Mouse (Mus musculus): ENCODE measurements around the gene Btd. TPM values are rescaled to one million over a fixed set of nuclear protein-coding genes. Genes with fewer than 3 reads are reported as not detected.
"Not testable (repeated sequence)": the region's sequence is repeated elsewhere in the genome, so short reads cannot be mapped to it uniquely, and the experiment has no call there.

Gene Btd
- 10 to 100 TPM in 1 of 2 experiments, 1 to 10 TPM in 1; 9.3 to 12.3 TPM for total RNA-seq (2021)

GRCm38 (mm10) chr14:31640890-31641505 lies at the start of gene Btd, which contains the start of gene Hacl1:
TSS of gene Btd (plus strand) at chr14:31641028.
TSS of gene Hacl1 (minus strand) at chr14:31641286.
- intact Hi-C loops (cut with DNase I): loop anchor here (5.0 kb wide), 1 partner anchor 441 kb away; no protein-coding TSS in a partner anchor
- DNase-seq: peak; percentile 88 to 92

- no peak for DNase-seq
- intact Hi-C loops (cut with DNase I): no loop called here
These were observed 49.6 kb upstream of the Btd start, which contains the start of gene Colq for GRCm38 (mm10) chr14:31591243-31591642. TSS of gene Colq (minus strand) at chr14:31591343.

GRCm38 (mm10) chr14:31593036-31593435 lies 47.8 kb upstream of the Btd start:
- intact Hi-C loops (cut with DNase I): no loop called here
- DNase-seq: no peak

- intact Hi-C loops (cut with DNase I): no loop called here
- DNase-seq: no peak
These were observed 46.1 kb upstream of the Btd start for GRCm38 (mm10) chr14:31594693-31595092.

- intact Hi-C loops (cut with DNase I): no loop called here
- no peak for DNase-seq
These were observed 44.4 kb upstream of the Btd start for GRCm38 (mm10) chr14:31596408-31596807.

DNA sequence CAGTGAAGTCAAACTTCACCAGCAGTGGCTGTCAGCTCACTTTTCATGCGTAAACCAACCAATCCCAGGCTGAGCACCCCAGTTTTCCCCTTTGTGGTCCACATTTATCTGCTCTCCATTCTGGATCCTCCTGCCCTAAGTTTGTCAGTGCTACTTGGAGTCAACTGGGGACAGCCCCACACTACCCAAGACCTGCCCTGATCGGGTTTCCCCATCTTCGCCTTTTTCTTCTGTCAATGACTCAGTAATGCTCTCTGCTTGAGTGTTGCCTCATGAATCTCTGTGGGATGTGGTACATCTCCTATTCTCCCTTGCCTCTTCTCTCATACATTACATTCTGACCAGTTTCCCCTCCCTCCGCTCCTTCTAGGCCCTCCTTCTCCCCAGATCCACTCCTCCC lies 43.4 kb upstream of the Btd start:
- intact Hi-C loops (cut with DNase I): no loop called here
- no peak for DNase-seq

GRCm38 (mm10) chr14:31601908-31602615 lies 38.8 kb upstream of the Btd start:
- no peak for DNase-seq
- intact Hi-C loops (cut with DNase I): no loop called here

- intact Hi-C loops (cut with DNase I): not testable (repeated sequence)
These were observed 38.2 kb upstream of the Btd start for GRCm38 (mm10) chr14:31602616-31602979.

GRCm38 (mm10) chr14:31604916-31605315 lies 35.9 kb upstream of the Btd start:
- peak; percentile 15 to 19 for DNase-seq
- intact Hi-C loops (cut with DNase I): loop anchor here (1.0 to 2.0 kb wide), 2 partner anchors 86 to 110 kb away; partner anchors contain the start of genes Eaf1 and Mettl6

More at GRCm38 (mm10) chr14:31602616-31602979, 38.2 kb upstream of the Btd start:
- DNase-seq: not testable (repeated sequence)

GRCm38 (mm10) chr14:31605514-31605913 lies 35.3 kb upstream of the Btd start:
- no peak for DNase-seq

GRCm38 (mm10) chr14:31611986-31612385 lies 28.8 kb upstream of the Btd start:
- DNase-seq: no peak
- intact Hi-C loops (cut with DNase I): no loop called here

More at GRCm38 (mm10) chr14:31605514-31605913, 35.3 kb upstream of the Btd start:
- intact Hi-C loops (cut with DNase I): loop anchor here (1.0 to 2.0 kb wide), 2 partner anchors 86 to 111 kb away; partner anchors contain the start of genes Eaf1 and Mettl6

- DNase-seq: no peak
- intact Hi-C loops (cut with DNase I): no loop called here
These were observed 27.2 kb upstream of the Btd start for GRCm38 (mm10) chr14:31613671-31614070.

DNA sequence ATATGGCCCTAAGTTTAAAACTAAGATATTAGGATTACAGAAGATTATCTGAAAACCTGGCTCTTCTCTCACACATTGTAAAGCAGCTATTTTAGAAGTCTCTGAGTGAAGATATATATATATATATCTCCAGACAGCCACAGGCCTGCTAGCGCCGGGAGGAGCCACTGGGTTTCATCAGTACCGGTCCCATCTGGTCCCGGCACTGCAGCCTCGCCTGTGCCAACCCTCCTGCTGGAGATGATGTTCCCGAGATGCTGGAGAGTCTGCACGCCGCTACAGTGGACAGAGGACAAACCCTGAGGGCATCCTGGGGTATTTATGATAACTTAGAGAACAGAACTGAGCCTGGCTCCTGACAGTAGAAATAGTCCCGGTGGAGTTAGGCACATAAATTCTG lies 23.6 kb upstream of the Btd start:
- no peak for DNase-seq
- intact Hi-C loops (cut with DNase I): no loop called here

- intact Hi-C loops (cut with DNase I): no loop called here
- DNase-seq: no peak
These were observed 22.8 kb upstream of the Btd start for GRCm38 (mm10) chr14:31617997-31618396.

- intact Hi-C loops (cut with DNase I): no loop called here
- DNase-seq: no peak
These were observed 20.1 kb upstream of the Btd start for GRCm38 (mm10) chr14:31620591-31621223.

GRCm38 (mm10) chr14:31622748-31623147 lies 18.1 kb upstream of the Btd start:
- intact Hi-C loops (cut with DNase I): no loop called here
- DNase-seq: no peak

DNA sequence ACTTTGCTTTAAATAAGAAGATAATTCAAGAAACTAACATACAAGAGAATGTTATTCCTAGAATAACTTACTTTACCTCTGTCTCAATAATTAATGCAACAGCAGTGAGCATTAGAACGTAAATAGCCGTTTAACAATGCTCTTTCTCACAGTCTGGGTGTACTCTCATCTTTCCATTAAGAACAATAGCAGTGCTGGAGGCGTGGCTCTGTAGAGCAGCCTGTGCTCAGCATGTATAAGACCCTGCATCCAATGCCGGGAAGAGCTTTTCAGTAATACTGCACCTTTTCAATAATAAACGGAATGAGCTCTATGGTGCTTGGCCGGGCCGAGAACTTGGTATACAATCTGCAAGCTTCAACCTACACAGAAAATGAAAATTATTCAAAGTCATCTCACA lies 10.2 kb upstream of the Btd start:
- DNase-seq: no peak
- intact Hi-C loops (cut with DNase I): no loop called here

DNA sequence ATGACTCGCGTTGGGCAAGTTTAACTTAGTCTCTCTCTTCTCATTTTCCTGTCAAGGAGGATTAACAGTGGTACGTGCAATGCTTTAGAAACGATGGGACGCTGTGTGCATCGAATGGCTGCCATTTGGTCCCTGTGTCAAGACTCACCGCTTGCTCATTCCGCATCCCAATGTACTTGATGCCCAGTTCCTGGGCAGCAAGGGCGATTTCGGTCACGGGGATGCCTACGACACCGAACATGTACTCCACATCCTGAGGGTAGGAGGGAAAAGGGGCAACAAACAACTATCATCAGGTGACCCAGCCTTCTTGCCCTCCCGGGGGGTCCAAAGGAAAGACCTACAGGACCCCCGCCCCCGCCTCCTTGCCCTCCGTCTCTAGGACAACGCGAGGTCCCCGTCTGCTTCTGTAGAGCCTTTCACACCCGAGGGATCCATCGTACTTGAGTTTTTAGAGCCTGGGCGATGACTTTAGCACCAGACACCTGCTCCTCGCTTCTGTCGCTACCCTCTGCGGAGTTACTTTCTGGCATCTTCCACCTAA lies 410 bp upstream of the Btd start, which contains the start of gene Gm49387:
TSS of gene Gm49387 (minus strand) at position 533 of the 544 bp plus-strand sequence.
- no peak for DNase-seq
- intact Hi-C loops (cut with DNase I): loop anchor here (5.0 kb wide), 1 partner anchor 442 kb away; no protein-coding TSS in a partner anchor

GRCm38 (mm10) chr14:31641506-31642155 lies 803 bp downstream of the Btd start:
- intact Hi-C loops (cut with DNase I): loop anchor here (5.0 kb wide), 1 partner anchor 441 kb away; no protein-coding TSS in a partner anchor
- no peak for DNase-seq

DNA sequence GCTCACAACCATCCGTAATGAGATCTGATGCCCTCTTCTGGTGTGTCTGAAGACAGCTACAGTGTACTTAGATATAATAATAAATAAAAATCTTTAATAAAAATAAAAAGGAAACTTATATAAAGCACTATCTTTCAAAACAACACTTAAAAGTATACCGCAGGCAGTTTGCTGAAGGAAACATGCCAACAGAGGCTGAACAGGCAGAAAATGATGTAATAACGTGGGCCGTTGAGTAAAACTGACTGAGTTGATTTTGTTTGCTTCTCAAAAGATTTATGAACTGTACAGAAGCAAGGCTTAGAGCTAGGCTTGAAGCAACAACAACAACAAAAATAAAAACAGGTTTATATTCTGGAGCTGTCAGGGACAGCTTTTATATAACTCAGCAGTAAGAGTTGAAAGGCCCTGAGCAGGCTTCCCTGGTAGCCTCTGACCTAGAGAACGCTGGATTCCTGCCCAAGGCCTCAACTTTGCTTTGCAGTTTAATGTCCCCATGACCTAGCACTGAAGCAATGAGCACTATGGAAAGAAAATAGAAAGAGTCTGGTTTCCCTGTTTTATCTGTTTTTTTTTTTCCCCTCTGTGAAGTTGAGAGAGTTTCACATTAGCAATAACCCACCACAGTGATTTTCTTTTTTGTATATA lies 3.5 kb downstream of the Btd start:
- intact Hi-C loops (cut with DNase I): loop anchor here (5.0 kb wide), 1 partner anchor 438 kb away; no protein-coding TSS in a partner anchor
- no peak for DNase-seq
